Mouse (Mus musculus) left cerebral cortex, adult 2 months (tissue): ENCODE results near the gene Theg. TPM values are rescaled to one million over a fixed set of nuclear protein-coding genes. Genes with fewer than 3 reads are reported as not detected.

ENCODE experiments used
- DNase-seq, 2 experiments: peaks; one replicate each; pipeline ENCODE4 v3.0.0; 2021 to 2022; ENCODE audit warnings: low spot score in 2 of 2, mixed read lengths in 1 of 2; ENCODE audit errors: extremely low spot score in 1 of 2
- H3K27ac ChIP-seq: fragments of 200-600 bp; 2 replicates; pipeline ENCODE4 v1.8.1; 2022
- H3K4me3 ChIP-seq: fragments of 200-600 bp; 2 replicates; pipeline ENCODE4 v1.8.1; 2022
- CTCF ChIP-seq: fragments of 200-600 bp; IDR thresholded peaks from 2 replicates; pipeline ENCODE4 v1.8.1; 2022; ENCODE audit warnings: antibody characterized with exemption, mild to moderate bottlenecking, moderate library complexity
- intact Hi-C: fragments of 180-260 bp; cut with DNase I; formaldehyde crosslinking; loops from one replicate; pipeline ENCODE4 v1.15.1; 2025
- total RNA-seq, 2 experiments: library from RNA; stranded (reverse); gene quantifications; 2 replicates each; pipeline ENCODE4 v1.2.3; 2021

Gene Theg
- total RNA-seq, 2 experiments from 2014 or later: 0.87 to 1.4 TPM

DNA sequence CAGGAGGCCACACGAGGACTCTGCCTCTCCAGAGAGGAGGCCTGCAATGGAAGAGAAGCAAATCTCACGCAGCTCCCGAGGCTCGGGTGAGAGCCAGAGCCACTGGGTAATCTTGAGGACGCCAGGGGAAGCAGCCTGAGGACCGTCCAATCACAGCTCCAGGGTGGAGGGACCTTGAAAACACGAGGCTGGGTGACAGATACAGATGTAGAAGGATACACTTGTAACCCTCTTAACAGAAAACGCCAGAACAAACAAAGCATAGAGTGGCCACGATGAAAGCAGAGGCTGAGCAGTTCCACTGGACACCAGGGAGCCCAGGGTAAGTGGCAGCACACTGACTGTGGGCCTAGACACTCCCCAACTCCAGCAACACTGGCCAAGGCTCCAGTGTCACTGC is 36.8 kb downstream of the Theg start:
- H3K27ac ChIP-seq: no peak overlapping the region
- no peak for TF ChIP-seq CTCF
- no peak overlapping the region for H3K4me3 ChIP-seq
- no peak for DNase-seq
- intact Hi-C loops: no loop called here

DNA sequence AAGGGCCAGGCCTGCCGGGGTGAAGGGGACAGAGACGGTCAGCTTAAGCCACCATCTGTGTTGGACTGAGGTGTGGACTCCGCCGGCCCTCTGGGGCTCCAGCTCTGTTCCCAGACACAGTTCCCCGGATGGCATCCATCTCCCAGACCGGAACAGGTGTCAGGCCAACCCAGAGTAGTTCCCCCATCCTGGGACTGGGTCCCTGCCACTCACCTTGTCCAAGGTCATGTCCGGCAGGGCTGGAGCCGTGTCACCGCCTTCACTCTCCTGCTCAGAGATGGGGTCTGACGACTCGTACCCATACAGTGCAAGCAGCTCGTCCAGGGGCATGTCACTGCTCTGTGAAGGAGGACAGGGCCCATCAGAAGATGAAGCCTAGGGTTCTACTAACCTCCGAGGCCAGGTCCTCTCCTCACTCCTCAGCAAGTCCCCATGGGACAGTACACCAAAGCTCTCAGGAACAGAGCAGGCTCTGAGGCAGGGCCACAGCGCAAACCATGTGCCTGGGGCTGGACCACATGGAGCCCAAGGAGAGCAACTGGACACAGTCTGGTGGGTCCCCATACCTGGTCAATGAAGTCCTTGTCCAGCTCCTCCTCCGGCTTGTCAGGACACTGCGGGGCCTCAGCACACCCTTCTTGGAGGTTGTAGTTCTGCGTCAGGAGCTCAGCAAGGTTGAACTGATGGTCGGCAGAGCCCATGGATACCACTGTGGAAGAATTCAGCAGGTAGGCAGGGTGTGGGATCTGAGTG is 38.0 kb downstream of the Theg start:
- H3K4me3 ChIP-seq: no peak overlapping the region
- DNase-seq: no peak
- intact Hi-C loops: no loop called here
- no peak for TF ChIP-seq CTCF
- no peak overlapping the region for H3K27ac ChIP-seq

DNA sequence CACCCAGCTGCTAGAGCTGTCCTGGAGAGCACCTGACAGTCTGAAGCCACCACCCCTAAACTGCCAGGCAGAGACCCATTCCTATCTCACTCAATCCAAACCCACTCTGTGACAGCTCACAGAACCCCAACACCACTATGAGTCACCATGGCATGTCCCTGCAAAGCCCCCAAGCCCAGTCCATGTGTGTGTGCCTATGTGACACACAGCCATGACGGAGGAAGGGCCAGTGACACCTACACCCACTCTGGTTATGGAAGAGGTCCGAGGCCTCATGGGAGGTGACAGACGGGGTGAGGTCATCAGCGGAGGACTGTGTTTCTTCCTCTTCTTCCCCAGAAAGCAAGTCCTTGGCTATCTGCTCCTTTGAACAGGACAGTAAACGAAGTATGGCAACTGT is 38.6 kb downstream of the Theg start:
- intact Hi-C loops: no loop called here
- DNase-seq: no peak
- Histone ChIP-seq H3K4me3 (no peak overlapping the region), H3K27ac (no peak overlapping the region)
- no peak for TF ChIP-seq CTCF

DNA sequence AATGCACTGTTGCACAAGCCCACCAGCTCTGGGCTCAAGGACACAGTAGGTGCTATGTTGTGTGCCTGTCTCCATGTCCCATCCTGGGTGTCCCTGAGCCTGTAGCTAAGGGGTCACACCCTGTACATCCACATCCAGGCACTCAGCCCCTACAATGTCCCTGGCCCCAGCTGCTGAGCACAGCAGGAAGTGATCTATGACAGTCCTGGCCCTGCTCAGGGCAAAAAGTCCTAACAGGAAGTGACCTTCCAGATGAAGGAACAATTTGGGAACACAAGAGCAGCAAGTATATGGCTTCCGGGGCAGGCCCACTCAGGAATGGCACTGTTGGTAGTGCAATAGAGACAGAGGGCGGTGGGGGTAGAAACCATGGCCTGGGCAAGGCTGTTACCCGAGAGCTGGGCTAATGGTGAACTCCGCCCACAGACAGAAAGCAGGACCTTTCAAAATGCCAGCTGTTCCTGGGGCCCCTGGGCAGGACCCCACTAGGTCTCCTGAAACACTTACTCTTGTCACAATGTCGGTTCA is 39.9 kb downstream of the Theg start:
- Histone ChIP-seq H3K27ac (no peak overlapping the region), H3K4me3 (no peak overlapping the region)
- no peak for DNase-seq
- no peak for TF ChIP-seq CTCF
- intact Hi-C loops: no loop called here

DNA sequence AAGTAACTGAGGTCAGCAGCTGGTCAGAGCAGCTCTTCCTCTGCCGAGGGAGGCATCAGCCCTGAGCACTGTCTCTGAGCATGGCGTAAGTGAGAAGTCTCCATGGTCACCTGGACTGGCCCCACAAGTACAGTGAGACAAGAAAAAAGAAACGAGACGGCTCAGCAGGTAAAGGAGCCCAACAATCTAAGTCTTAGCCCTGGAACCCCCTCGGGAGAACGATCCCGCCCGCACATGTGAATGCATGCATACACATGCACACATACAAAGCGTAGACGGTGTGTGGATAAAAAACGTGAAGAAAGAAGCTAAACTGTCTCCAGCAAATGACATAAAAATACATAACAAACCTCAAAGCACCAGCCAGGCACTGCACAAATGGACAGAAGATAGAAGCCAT is 40.6 kb downstream of the Theg start:
- H3K27ac ChIP-seq: no peak overlapping the region
- DNase-seq: no peak
- intact Hi-C loops: no loop called here
- no peak for TF ChIP-seq CTCF
- H3K4me3 ChIP-seq: no peak overlapping the region

DNA sequence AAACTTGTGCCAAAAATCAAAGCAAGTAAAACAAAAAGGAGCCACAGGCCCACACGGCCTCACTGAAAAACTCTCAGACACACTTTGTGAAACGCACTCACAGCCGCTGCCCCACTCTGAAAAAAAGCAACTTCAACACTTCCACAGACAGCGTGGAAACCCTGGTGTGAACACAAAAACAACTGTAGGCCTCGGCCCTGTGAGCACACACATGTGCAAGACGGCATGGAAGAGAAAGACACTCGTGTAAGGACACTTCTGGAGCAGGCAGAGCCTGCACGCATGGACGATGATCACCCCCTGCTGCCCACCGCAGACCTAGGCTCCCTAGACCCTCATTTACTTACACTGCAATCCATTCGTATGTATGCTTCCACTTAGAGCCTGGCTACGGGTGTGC is 41.2 kb downstream of the Theg start:
- Histone ChIP-seq H3K27ac (no peak overlapping the region), H3K4me3 (no peak overlapping the region)
- no peak for TF ChIP-seq CTCF
- intact Hi-C loops: no loop called here
- DNase-seq: no peak

DNA sequence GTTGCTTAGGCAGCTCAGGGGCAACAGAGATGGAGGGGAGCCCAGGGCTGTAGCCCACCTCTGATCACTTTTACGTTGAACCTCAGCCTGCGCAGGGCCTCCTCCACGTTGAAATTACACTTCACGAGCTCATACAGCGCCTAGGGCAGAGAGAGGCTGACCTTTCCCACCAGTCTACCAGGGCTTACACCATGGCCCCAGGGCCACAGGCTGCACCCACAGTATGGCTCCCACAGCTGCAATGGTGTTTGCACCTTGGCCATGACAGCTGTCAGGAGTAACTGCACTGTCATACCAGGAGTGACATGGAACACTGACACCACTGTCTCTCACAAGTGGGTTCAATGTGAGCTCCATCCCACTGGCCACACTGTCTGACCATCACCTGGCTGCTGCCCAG is 42.5 kb downstream of the Theg start:
- no peak for TF ChIP-seq CTCF
- intact Hi-C loops: no loop called here
- DNase-seq: no peak
- H3K4me3 ChIP-seq: no peak overlapping the region
- H3K27ac ChIP-seq: no peak overlapping the region

DNA sequence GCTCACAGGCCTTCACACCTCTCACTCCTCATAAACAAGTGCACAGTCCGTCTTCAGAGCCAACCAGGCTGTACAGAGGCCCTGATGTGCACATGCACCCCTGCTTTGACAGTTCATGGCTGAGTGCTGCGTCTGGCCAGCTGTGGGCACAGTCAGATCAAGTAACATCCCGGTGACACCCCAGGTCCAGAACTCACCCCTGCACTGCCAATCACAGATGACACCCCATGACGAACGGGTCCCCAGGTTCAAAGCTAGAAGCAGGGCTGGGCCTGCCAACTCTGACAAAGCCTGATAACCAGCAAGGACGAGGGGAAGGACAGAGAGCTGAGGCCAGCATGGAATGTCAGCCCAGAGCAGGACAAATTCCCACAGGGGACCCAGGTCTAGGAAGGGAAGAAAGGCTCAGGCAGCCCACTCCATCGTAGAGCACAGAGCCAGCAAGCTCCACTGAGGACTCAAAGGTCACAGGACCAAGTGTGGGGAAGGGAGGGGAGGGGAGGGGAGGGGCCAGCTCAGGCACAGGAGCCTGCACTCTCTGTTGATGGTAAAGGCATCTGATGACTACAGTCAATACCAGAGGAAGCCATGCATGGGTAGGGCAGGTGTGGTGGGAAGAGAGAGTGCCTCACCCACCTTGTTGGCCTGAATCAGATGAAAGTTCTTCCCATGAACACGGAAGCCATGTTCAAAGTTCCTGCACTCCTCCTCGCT is 43.1 kb downstream of the Theg start:
- DNase-seq: no peak
- no peak for TF ChIP-seq CTCF
- H3K27ac ChIP-seq: no peak overlapping the region
- no peak overlapping the region for H3K4me3 ChIP-seq
- intact Hi-C loops: no loop called here

DNA sequence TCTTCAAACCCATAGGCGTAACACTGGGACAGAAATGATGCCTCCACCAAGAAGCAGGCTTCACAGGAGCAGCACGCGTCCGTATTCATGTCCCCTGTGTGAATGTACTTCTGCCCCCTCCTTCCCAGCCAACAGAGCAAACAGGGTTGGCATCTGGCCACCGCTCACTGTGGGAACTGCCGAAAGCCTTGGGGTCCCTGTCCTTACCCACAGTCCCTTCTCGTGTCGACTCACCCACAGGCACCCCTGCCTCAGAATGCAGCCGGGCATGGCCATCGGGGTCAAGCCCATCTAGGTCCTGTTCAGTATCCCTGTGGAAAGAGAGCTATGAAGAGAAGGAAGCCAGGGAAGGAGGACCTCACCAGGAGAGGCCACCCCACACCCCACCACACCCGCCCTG is 45.0 kb downstream of the Theg start:
- H3K4me3 ChIP-seq: no peak overlapping the region
- no peak overlapping the region for H3K27ac ChIP-seq
- no peak for TF ChIP-seq CTCF
- intact Hi-C loops: no loop called here
- DNase-seq: no peak

DNA sequence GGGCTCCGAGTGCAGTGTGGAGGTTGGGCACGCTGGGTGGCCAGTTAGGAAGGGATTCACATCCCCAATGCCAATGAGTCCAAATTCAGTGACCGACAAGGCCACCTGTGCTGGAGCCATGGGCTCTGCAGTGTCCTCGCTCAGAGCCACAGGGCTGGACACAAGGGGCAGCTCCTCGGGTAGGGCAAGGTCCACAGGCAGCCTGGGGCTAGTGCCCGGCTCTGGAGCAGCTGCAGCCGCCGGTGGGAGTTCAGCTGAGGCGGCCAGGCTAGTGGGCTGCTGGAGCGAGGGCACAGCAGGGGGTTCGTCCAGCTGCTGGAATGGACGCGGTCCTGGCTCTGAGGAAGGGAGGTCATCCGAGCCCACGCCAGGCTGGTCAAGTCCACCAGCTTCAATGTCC is 45.6 kb downstream of the Theg start:
- DNase-seq: no peak
- no peak overlapping the region for H3K4me3 ChIP-seq
- H3K27ac ChIP-seq: no peak overlapping the region
- TF ChIP-seq CTCF: no peak
- intact Hi-C loops: no loop called here

DNA sequence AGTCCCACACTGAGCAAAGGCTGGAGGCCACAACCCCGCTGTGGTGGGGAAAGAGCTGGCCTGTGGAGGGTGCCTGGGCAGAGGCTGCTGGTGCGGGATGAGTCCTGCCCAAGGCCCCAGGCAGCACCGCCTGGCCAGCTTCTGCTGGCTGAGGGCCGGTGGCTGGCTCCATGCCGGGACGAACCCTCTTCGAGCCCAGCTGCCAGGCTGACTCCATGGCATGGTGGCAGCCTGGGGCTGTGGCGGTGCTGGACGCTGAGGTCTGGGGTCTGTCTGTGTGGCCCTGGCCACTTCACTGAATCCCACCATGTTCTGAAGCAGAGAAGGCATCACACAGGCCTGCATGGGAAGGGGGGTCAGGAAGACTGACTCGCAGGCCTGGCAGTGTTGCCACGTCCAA is 46.4 kb downstream of the Theg start:
- TF ChIP-seq CTCF: no peak
- no peak overlapping the region for H3K4me3 ChIP-seq
- no peak overlapping the region for H3K27ac ChIP-seq
- intact Hi-C loops: no loop called here
- DNase-seq: peak in 1 of 2 experiments; percentile 11

DNA sequence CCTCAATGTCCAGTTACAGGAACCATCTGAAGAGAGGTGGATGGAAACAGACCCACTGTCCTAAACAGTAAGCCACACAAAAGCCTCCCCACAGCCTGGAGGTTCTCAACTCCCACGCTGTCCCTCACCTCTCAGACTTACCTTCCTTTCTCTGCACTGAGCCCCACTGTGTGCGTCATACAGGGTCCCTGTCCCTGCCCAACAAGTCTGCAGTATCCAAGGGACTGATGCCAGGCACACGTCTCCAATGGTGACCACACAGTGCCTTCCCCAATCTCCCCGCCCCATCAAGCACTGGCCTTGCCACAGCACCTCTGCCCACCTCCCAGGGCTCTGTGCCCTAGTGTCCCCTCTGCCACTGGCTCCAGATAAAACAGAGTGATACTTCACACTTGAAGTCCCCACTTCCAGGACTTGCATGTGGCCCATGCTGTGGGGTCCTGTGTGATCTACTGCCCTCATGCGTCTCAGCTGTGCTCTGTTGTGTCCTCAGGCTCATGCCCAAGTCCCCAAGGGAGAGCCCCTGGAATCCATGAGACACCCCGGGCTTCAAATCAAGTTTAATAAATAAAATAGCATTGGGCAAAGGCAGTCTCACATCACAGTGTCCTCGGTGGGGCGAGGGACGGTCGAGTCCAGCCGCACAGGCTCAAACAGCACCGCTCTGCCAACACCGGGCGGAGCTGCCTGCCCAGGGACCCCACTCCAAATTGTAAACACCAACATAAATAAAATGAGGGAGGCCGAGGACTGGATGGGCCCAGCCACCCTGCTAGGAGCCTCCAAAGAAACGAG is 47.2 kb downstream of the Theg start:
- intact Hi-C loops: no loop called here
- TF ChIP-seq CTCF: no peak
- H3K4me3 ChIP-seq: no peak overlapping the region
- no peak overlapping the region for H3K27ac ChIP-seq
- peak in 1 of 2 experiments; percentile 9 for DNase-seq
